7 mouse cellular contexts compared by ENCODE assay signal in the genomic region with DNA sequence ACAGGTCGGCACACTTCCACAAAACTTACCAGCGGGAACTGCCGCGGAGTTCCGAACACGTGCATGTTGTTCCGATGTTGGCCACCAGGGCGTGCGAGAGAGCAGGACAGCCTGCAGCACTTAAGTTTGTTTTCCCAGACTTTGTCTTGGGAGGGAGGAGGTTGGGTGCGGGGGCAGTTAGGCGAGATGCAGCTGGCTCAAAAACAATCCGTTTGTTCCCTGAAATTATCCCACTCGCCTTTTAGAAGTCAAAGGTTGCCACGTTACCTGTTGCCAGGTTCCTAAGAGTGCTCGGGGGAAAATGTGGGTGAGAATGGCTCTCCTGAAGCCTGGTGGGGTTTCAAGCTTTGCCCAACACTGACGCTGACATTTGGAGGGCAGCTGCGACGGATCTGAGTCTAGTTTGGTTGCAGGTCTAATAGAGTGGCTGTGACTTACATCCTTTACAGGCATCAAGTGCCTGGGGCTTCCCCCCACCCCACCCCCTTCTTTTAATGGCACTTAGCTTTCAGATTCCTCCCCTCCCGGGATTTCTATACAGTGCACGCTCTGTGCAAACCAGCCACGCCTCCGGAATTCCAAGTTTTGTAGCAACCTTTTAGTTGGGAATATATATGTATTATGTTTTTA.
DNase-seq lines count a peak whose midpoint lies in the region; ATAC-seq and TF ChIP-seq lines count a peak whose summit lies in the region.

No protein-coding gene starts in this region.

- peaks cover 52% of the 10 kb centered on the region for H3K4me1 ChIP-seq in embryonic facial prominence, embryonic 10.5 days
- H3K4me1 ChIP-seq in limb, embryonic 11.5 days (ENCODE audit: control insufficient read depth, insufficient read depth, low read length) = 0 out of 2 replicates have a peak, but pooled peaks cover 4% of the 10 kb centered on the region
- H3K4me1 ChIP-seq in midbrain, embryonic 13.5 days (replicated peaks) = peaks cover 21% of the 10 kb centered on the region
- H3K4me1 ChIP-seq in small intestine, adult 2 months (ENCODE audit: control insufficient read depth, insufficient read depth, insufficient read length, low read length) = peaks cover 5% of the 10 kb centered on the region

- peaks cover 20% of the 10 kb centered on the region for H3K27me3 ChIP-seq in embryonic facial prominence, embryonic 10.5 days (replicated peaks; ENCODE audit: low read depth, poor library complexity, severe bottlenecking)
- H3K27me3 ChIP-seq in limb, embryonic 11.5 days (ENCODE audit: control insufficient read depth, insufficient read depth, low read length) = no peaks in the 10 kb centered on the region
- peaks cover 44% of the 10 kb centered on the region for H3K27me3 ChIP-seq in midbrain, embryonic 13.5 days
- H3K27me3 ChIP-seq in small intestine, adult 2 months (ENCODE audit: control insufficient read depth, insufficient read depth, low read length) = no peaks in the 10 kb centered on the region

- TF ChIP-seq CTCF in small intestine, adult 2 months (IDR thresholded peaks at IDR 0.05; ENCODE audit: extremely low read depth, insufficient read length, insufficient replicate concordance, low read depth, low read length) = peak; percentile 88; the same call in 1 of the 2 replicates

- peak overlapping the region; percentile 57 for H3K4me3 ChIP-seq in embryonic facial prominence, embryonic 10.5 days
- peak overlapping the region; percentile 23 for H3K4me3 ChIP-seq in limb, embryonic 11.5 days (ENCODE audit: low read depth, low read length)
- H3K4me3 ChIP-seq in midbrain, embryonic 13.5 days (replicated peaks) = peak overlapping the region; percentile 23
- H3K4me3 ChIP-seq in small intestine, adult 2 months (ENCODE audit: low read depth, low read length) = peak overlapping the region; percentile 54

- peak overlapping the region; percentile 48 for H3K9ac ChIP-seq in limb, embryonic 11.5 days (ENCODE audit: low read length)
- H3K9ac ChIP-seq in midbrain, embryonic 13.5 days (replicated peaks) = no peak overlapping the region

- peak overlapping the region; percentile 76 for H3K27ac ChIP-seq in embryonic facial prominence, embryonic 10.5 days (replicated peaks)
- peak overlapping the region; percentile 76 for H3K27ac ChIP-seq in limb, embryonic 11.5 days (replicated peaks; ENCODE audit: low read depth, low read length)
- peak overlapping the region; percentile 63; the same call in 1 of the 2 replicates for H3K27ac ChIP-seq in midbrain, embryonic 13.5 days
- peak overlapping the region; percentile 76 for H3K27ac ChIP-seq in small intestine, adult 2 months (ENCODE audit: insufficient read depth, low read depth, low read length)

- H3K36me3 ChIP-seq in embryonic facial prominence, embryonic 10.5 days (replicated peaks) = no peaks in the 10 kb centered on the region
- no peaks in the 10 kb centered on the region for H3K36me3 ChIP-seq in limb, embryonic 11.5 days (ENCODE audit: control insufficient read depth, insufficient read depth, low read length)
- H3K36me3 ChIP-seq in midbrain, embryonic 13.5 days = no peaks in the 10 kb centered on the region
- H3K36me3 ChIP-seq in small intestine, adult 2 months (ENCODE audit: control insufficient read depth, insufficient read depth, low read length) = no peaks in the 10 kb centered on the region

- peak; percentile 78 for DNase-seq in adrenal gland, adult 8-10 months
- peak; percentile 91 for DNase-seq in embryonic facial prominence, embryonic 10.5 days (ENCODE audit: low spot score)
- DNase-seq in heart, adult 18-20 months = peak; percentile 89 to 99
- DNase-seq in kidney, adult 18-20 months = peak; percentile 93
- peak; percentile 97 for DNase-seq in limb, embryonic 11.5 days (ENCODE audit: low spot score)

- H3K9me3 ChIP-seq in embryonic facial prominence, embryonic 10.5 days = no peaks in the 10 kb centered on the region
- H3K9me3 ChIP-seq in limb, embryonic 11.5 days (ENCODE audit: control insufficient read depth, low read length) = no peaks in the 10 kb centered on the region
- no peaks in the 10 kb centered on the region for H3K9me3 ChIP-seq in midbrain, embryonic 13.5 days

- no peak for TF ChIP-seq POLR2A in small intestine, adult 2 months (IDR thresholded peaks at IDR 0.05; ENCODE audit: low read depth, low read length)

- peak; percentile 77; the same call in 1 of the 2 replicates for ATAC-seq in limb, embryonic 11.5 days (ENCODE audit: insufficient number of reproducible peaks, low FRiP score, low TSS enrichment, low read depth)
- peak; percentile 53 for ATAC-seq in midbrain, embryonic 13.5 days

- under 1% methylated on average over 22 of the region's 22 CpGs for WGBS in embryonic facial prominence, embryonic 10.5 days
- WGBS in limb, embryonic 11.5 days = under 1% methylated on average over 22 of the region's 22 CpGs
- under 1% methylated on average over 22 of the region's 22 CpGs for WGBS in midbrain, embryonic 13.5 days
- WGBS in small intestine, adult 2 months = under 1% methylated on average over 22 of the region's 22 CpGs

- peak overlapping the region; percentile 67 for H3K4me2 ChIP-seq in limb, embryonic 11.5 days (ENCODE audit: low read depth, severe bottlenecking)
- H3K4me2 ChIP-seq in midbrain, embryonic 13.5 days (replicated peaks) = peak overlapping the region; percentile 53

Comparison
In these comparisons a context has a peak if more than half of its experiments do, and no peak if none do; other contexts are left out.
1. Peak in every context shown above with its lines: DNase-seq, ATAC-seq, H3K4me3 ChIP-seq and H3K27ac ChIP-seq.